Mouse (Mus musculus) hindbrain, embryonic 14.5 days (tissue): ENCODE results near the gene Ccdc144b. TPM values are rescaled to one million over a fixed set of nuclear protein-coding genes. Genes with fewer than 3 reads are reported as not detected.

Experiments used
- ATAC-seq: fragments of 200-750 bp; cut with Nextera tagmentation; 2 replicates; pipeline ENCODE4 v1.8.0; 2017; ENCODE audit warnings: moderate number of reproducible peaks, mild to moderate bottlenecking, moderate TSS enrichment, moderate library complexity; ENCODE audit not compliant: low FRiP score
- DNase-seq: peaks from one replicate; pipeline ENCODE4 v3.0.0-alpha.2; 2015; ENCODE audit warnings: low spot score
- H3K27ac ChIP-seq: fragments of 300-500 bp; sonication (generic); 2 replicates; pipeline ENCODE4 v1.5.1; 2014; ENCODE audit warnings: mild to moderate bottlenecking, moderate library complexity
- H3K27me3 ChIP-seq: fragments of 300-500 bp; sonication (generic); 2 replicates; pipeline ENCODE4 v1.6.1; 2014; ENCODE audit warnings: mild to moderate bottlenecking, low read length, mixed read lengths; ENCODE audit not compliant: control insufficient read depth, insufficient read depth
- H3K36me3 ChIP-seq: fragments of 300-500 bp; sonication (generic); replicated peaks from 2 replicates; pipeline ENCODE4 v1.6.1; 2014; ENCODE audit not compliant: control insufficient read depth, insufficient read depth
- H3K4me1 ChIP-seq: fragments of 300-500 bp; sonication (generic); replicated peaks from 2 replicates; pipeline ENCODE4 v1.6.1; 2014; ENCODE audit warnings: antibody characterized with exemption, low read length, mixed read lengths; ENCODE audit not compliant: control insufficient read depth, insufficient read depth
- H3K4me2 ChIP-seq: fragments of 300-500 bp; sonication (generic); replicated peaks from 2 replicates; pipeline ENCODE4 v1.6.1; 2014; ENCODE audit warnings: mild to moderate bottlenecking, moderate library complexity
- H3K4me3 ChIP-seq: fragments of 300-500 bp; sonication (generic); replicated peaks from 2 replicates; pipeline ENCODE4 v1.5.1; 2014; ENCODE audit warnings: mild to moderate bottlenecking, low read length
- H3K9ac ChIP-seq: fragments of 300-500 bp; sonication (generic); 2 replicates; pipeline ENCODE4 v1.6.1; 2014
- H3K9me3 ChIP-seq: fragments of 300-500 bp; sonication (generic); 2 replicates; pipeline ENCODE4 v1.6.1; 2016; ENCODE audit warnings: low read length; ENCODE audit not compliant: control insufficient read depth
- WGBS: fragments of 180-500 bp; shearing (Covaris S2); extraction: QIAGEN DNeasy Blood & Tissue Kit; methylation state at CpG from one replicate; pipeline ENCODE4 v1.1.7; 2014; 5-methylcytosine and 5-hydroxymethylcytosine counted together
- polyA plus RNA-seq: library from polyadenylated mRNA; unstranded; fragments of >200 nt; fragmentation: Nextera tagmentation; extraction: Ambion mirVana; gene quantifications from 2 replicates; pipeline ENCODE4 v1.2.1, GENCODE M21; 2014

Gene Ccdc144b
- polyA plus RNA-seq, 1 experiment from 2014 or later, result not detected

- H3K4me3 ChIP-seq, result no peak overlapping the region
- peaks cover 69% of the 10 kb centered on the region for H3K36me3 ChIP-seq
- H3K4me1 ChIP-seq, result no peaks in the 10 kb centered on the region
- no peak overlapping the region for H3K9ac ChIP-seq
- H3K9me3 ChIP-seq, result no peaks in the 10 kb centered on the region
- H3K27me3 ChIP-seq, result no peaks in the 10 kb centered on the region
- H3K4me2 ChIP-seq, result no peak overlapping the region
- WGBS, result 96% methylated on average over 8 of the region's 8 CpGs
- no peak for DNase-seq
- no peak for ATAC-seq
- H3K27ac ChIP-seq, result no peak overlapping the region
Measured at GRCm38 (mm10) chr3:35967366-35967921, 85.9 kb downstream of the Ccdc144b start.

- WGBS, result 87% methylated on average over 2 of the region's 2 CpGs
- Histone ChIP-seq H3K9me3 (no peaks in the 10 kb centered on the region), H3K4me2 (no peak overlapping the region), H3K4me1 (no peaks in the 10 kb centered on the region), H3K27me3 (no peaks in the 10 kb centered on the region), H3K36me3 (peaks cover 67% of the 10 kb centered on the region), H3K4me3 (no peak overlapping the region), H3K27ac (no peak overlapping the region), H3K9ac (no peak overlapping the region)
- ATAC-seq, result no peak
- no peak for DNase-seq
Measured at GRCm38 (mm10) chr3:35966493-35966892, 86.9 kb downstream of the Ccdc144b start.

GRCm38 (mm10) chr3:35964928-35965327, 88.4 kb downstream of the Ccdc144b start:
- Histone ChIP-seq H3K9me3 (no peaks in the 10 kb centered on the region), H3K36me3 (peaks cover 72% of the 10 kb centered on the region), H3K9ac (no peak overlapping the region), H3K4me2 (no peak overlapping the region), H3K4me1 (no peaks in the 10 kb centered on the region), H3K27me3 (no peaks in the 10 kb centered on the region), H3K27ac (no peak overlapping the region), H3K4me3 (no peak overlapping the region)
- DNase-seq, result no peak
- no peak for ATAC-seq
- 85% methylated on average over 4 of the region's 4 CpGs for WGBS

- Histone ChIP-seq H3K27me3 (no peaks in the 10 kb centered on the region), H3K9me3 (no peaks in the 10 kb centered on the region), H3K4me1 (no peaks in the 10 kb centered on the region), H3K4me2 (no peak overlapping the region), H3K9ac (no peak overlapping the region), H3K36me3 (peaks cover 80% of the 10 kb centered on the region), H3K27ac (no peak overlapping the region), H3K4me3 (no peak overlapping the region)
- no peak for DNase-seq
- WGBS, result 94% methylated on average over 5 of the region's 5 CpGs
- ATAC-seq, result no peak
Measured at GRCm38 (mm10) chr3:35963921-35964320, 89.4 kb downstream of the Ccdc144b start.

GRCm38 (mm10) chr3:35963401-35963800, 89.9 kb downstream of the Ccdc144b start:
- H3K36me3 ChIP-seq, result peaks cover 78% of the 10 kb centered on the region
- ATAC-seq, result no peak
- H3K4me1 ChIP-seq, result no peaks in the 10 kb centered on the region

GRCm38 (mm10) chr3:35962967-35963366, 90.4 kb downstream of the Ccdc144b start:
- DNase-seq (no peak), ATAC-seq (no peak)
- Histone ChIP-seq H3K36me3 (peaks cover 75% of the 10 kb centered on the region), H3K4me3 (no peak overlapping the region), H3K4me2 (no peak overlapping the region), H3K27me3 (no peaks in the 10 kb centered on the region), H3K4me1 (no peaks in the 10 kb centered on the region), H3K9me3 (no peaks in the 10 kb centered on the region), H3K27ac (no peak overlapping the region), H3K9ac (no peak overlapping the region)
- 90% methylated on average over 5 of the region's 5 CpGs for WGBS

More at GRCm38 (mm10) chr3:35963401-35963800, 89.9 kb downstream of the Ccdc144b start:
- no peak for DNase-seq
- Histone ChIP-seq H3K9ac (no peak overlapping the region), H3K4me2 (no peak overlapping the region), H3K27ac (no peak overlapping the region), H3K27me3 (no peaks in the 10 kb centered on the region), H3K4me3 (no peak overlapping the region), H3K9me3 (no peaks in the 10 kb centered on the region)
- 94% methylated on average over 4 of the region's 4 CpGs for WGBS

Other genes with a start within 250 kb of the Ccdc144b start
- gene Dcun1d1, start 116.1 kb downstream of the Ccdc144b start, polyA plus RNA-seq, result 95.7 and 104 TPM in 2 replicates
- gene Mccc1, start 52.9 kb downstream of the Ccdc144b start, polyA plus RNA-seq, result 21.9 and 25.8 TPM in 2 replicates
- 77.3 and 82.5 TPM in 2 replicates for gene Acad9, start 12.4 kb upstream of the Ccdc144b start, polyA plus RNA-seq
- gene D3Ertd254e, start 97.5 kb upstream of the Ccdc144b start, polyA plus RNA-seq, result 17.8 and 19.7 TPM in 2 replicates
- 1.6 and 1.8 TPM in 2 replicates for gene Qrfpr, start 168.8 kb upstream of the Ccdc144b start, polyA plus RNA-seq